Mouse (Mus musculus) intestine, embryonic 15.5 days (tissue): Measurements from ENCODE around the gene Tnn. TPM values are rescaled to one million over a fixed set of nuclear protein-coding genes. Genes with fewer than 3 reads are reported as not detected.

Source experiments
- polyA plus RNA-seq: library from polyadenylated mRNA; unstranded; fragments of >200 nt; fragmentation: Nextera tagmentation; extraction: Ambion mirVana; gene quantifications from 2 replicates; pipeline ENCODE4 v1.2.1, GENCODE M21; 2015

Tnn gene
- polyA plus RNA-seq, 1 experiment from 2014 or later, result 6.6 TPM

Other genes starting within 250 kb of the Tnn start
- 9.6 and 10.5 TPM in 2 replicates for gene 4930523C07Rik, start 109.2 kb downstream of the Tnn start, polyA plus RNA-seq
- gene Mrps14, start 41.6 kb upstream of the Tnn start, polyA plus RNA-seq, result 295 and 314 TPM in 2 replicates
- 199 and 235 TPM in 2 replicates for gene Cacybp, start 59.3 kb upstream of the Tnn start, polyA plus RNA-seq